Mouse (Mus musculus): Measurements from ENCODE around the gene Chchd3. TPM values are rescaled to one million over a fixed set of nuclear protein-coding genes. Genes with fewer than 3 reads are reported as not detected.
A peak's percentile ranks its signal among the peaks of the same experiment; 100 is the strongest.

Gene Chchd3
- polyA plus RNA-seq, 1 experiment from 2014 or later, result 111 TPM

GRCm38 (mm10) chr6:32922391-32922790 lies 137.7 kb downstream of the Chchd3 start:
- Histone ChIP-seq H3K9me3 (ENCODE audit: control insufficient read depth, low read length) (no peaks in the 10 kb centered on the region), H3K36me3 (replicated peaks; ENCODE audit: control insufficient read depth, insufficient read depth) (no peaks in the 10 kb centered on the region), H3K27ac (no peak overlapping the region), H3K4me2 (replicated peaks) (no peak overlapping the region), H3K4me1 (replicated peaks; ENCODE audit: control insufficient read depth, insufficient read depth, low read length) (no peaks in the 10 kb centered on the region), H3K27me3 (ENCODE audit: control insufficient read depth, insufficient read depth, low read length) (no peaks in the 10 kb centered on the region), H3K9ac (no peak overlapping the region), H3K4me3 (replicated peaks; ENCODE audit: low read length) (no peak overlapping the region)
- WGBS, result 71% methylated on average over 1 of the region's 1 CpGs
- ATAC-seq (ENCODE audit: low FRiP score), result no peak
- DNase-seq (ENCODE audit: low spot score), result no peak

- WGBS, result 84% methylated on average over 2 of the region's 2 CpGs
- H3K4me3 ChIP-seq (replicated peaks; ENCODE audit: low read length), result no peak overlapping the region
- ATAC-seq (ENCODE audit: low FRiP score) (no peak), DNase-seq (ENCODE audit: low spot score) (no peak)
- H3K36me3 ChIP-seq (replicated peaks; ENCODE audit: control insufficient read depth, insufficient read depth), result no peaks in the 10 kb centered on the region
- no peaks in the 10 kb centered on the region for H3K4me1 ChIP-seq (replicated peaks; ENCODE audit: control insufficient read depth, insufficient read depth, low read length)
- H3K27me3 ChIP-seq (ENCODE audit: control insufficient read depth, insufficient read depth, low read length), result no peaks in the 10 kb centered on the region
- no peaks in the 10 kb centered on the region for H3K9me3 ChIP-seq (ENCODE audit: control insufficient read depth, low read length)
- no peak overlapping the region for H3K27ac ChIP-seq
- H3K9ac ChIP-seq, result no peak overlapping the region
- H3K4me2 ChIP-seq (replicated peaks), result no peak overlapping the region
Observed at GRCm38 (mm10) chr6:32920091-32920490, 140.0 kb downstream of the Chchd3 start.

GRCm38 (mm10) chr6:32910692-32911091 lies 149.4 kb downstream of the Chchd3 start:
- H3K9me3 ChIP-seq (ENCODE audit: control insufficient read depth, low read length), result no peaks in the 10 kb centered on the region
- no peak for DNase-seq (ENCODE audit: low spot score)
- no peak overlapping the region for H3K4me2 ChIP-seq (replicated peaks)
- 96% methylated on average over 2 of the region's 2 CpGs for WGBS
- no peak for ATAC-seq (ENCODE audit: low FRiP score)
- no peak overlapping the region for H3K9ac ChIP-seq
- H3K4me1 ChIP-seq (replicated peaks; ENCODE audit: control insufficient read depth, insufficient read depth, low read length), result no peaks in the 10 kb centered on the region
- no peaks in the 10 kb centered on the region for H3K36me3 ChIP-seq (replicated peaks; ENCODE audit: control insufficient read depth, insufficient read depth)
- no peak overlapping the region for H3K27ac ChIP-seq
- no peak overlapping the region for H3K4me3 ChIP-seq (replicated peaks; ENCODE audit: low read length)
- H3K27me3 ChIP-seq (ENCODE audit: control insufficient read depth, insufficient read depth, low read length), result no peaks in the 10 kb centered on the region

GRCm38 (mm10) chr6:32899061-32899460 lies 161.0 kb downstream of the Chchd3 start:
- no peak overlapping the region for H3K4me2 ChIP-seq (replicated peaks)
- no peaks in the 10 kb centered on the region for H3K36me3 ChIP-seq (replicated peaks; ENCODE audit: control insufficient read depth, insufficient read depth)
- WGBS, result 88% methylated on average over 4 of the region's 4 CpGs
- H3K4me1 ChIP-seq (replicated peaks; ENCODE audit: control insufficient read depth, insufficient read depth, low read length), result 0 out of 2 replicates have a peak, but pooled peaks cover 4% of the 10 kb centered on the region
- no peaks in the 10 kb centered on the region for H3K9me3 ChIP-seq (ENCODE audit: control insufficient read depth, low read length)
- no peak overlapping the region for H3K4me3 ChIP-seq (replicated peaks; ENCODE audit: low read length)
- no peaks in the 10 kb centered on the region for H3K27me3 ChIP-seq (ENCODE audit: control insufficient read depth, insufficient read depth, low read length)
- ATAC-seq (ENCODE audit: low FRiP score) (no peak), DNase-seq (ENCODE audit: low spot score) (no peak)
- H3K9ac ChIP-seq, result no peak overlapping the region
- no peak overlapping the region for H3K27ac ChIP-seq

- H3K27me3 ChIP-seq (ENCODE audit: control insufficient read depth, insufficient read depth, low read length), result no peaks in the 10 kb centered on the region
- no peak overlapping the region for H3K4me3 ChIP-seq (replicated peaks; ENCODE audit: low read length)
- H3K9ac ChIP-seq, result no peak overlapping the region
- no peak overlapping the region for H3K27ac ChIP-seq
- DNase-seq (ENCODE audit: low spot score), result no peak
- H3K4me2 ChIP-seq (replicated peaks), result no peak overlapping the region
- H3K36me3 ChIP-seq (replicated peaks; ENCODE audit: control insufficient read depth, insufficient read depth), result no peaks in the 10 kb centered on the region
- WGBS, result 86% methylated on average over 2 of the region's 2 CpGs
- H3K9me3 ChIP-seq (ENCODE audit: control insufficient read depth, low read length), result no peaks in the 10 kb centered on the region
- ATAC-seq (ENCODE audit: low FRiP score), result no peak
- H3K4me1 ChIP-seq (replicated peaks; ENCODE audit: control insufficient read depth, insufficient read depth, low read length), result no peaks in the 10 kb centered on the region
Observed at GRCm38 (mm10) chr6:32894100-32894499, 166.0 kb downstream of the Chchd3 start.

- ATAC-seq (ENCODE audit: low FRiP score) (no peak), DNase-seq (ENCODE audit: low spot score) (no peak)
- no peaks in the 10 kb centered on the region for H3K36me3 ChIP-seq (replicated peaks; ENCODE audit: control insufficient read depth, insufficient read depth)
- H3K27me3 ChIP-seq (ENCODE audit: control insufficient read depth, insufficient read depth, low read length), result no peaks in the 10 kb centered on the region
- no peak overlapping the region for H3K27ac ChIP-seq
- H3K4me3 ChIP-seq (replicated peaks; ENCODE audit: low read length), result no peak overlapping the region
- H3K4me2 ChIP-seq (replicated peaks), result no peak overlapping the region
- no peak overlapping the region for H3K9ac ChIP-seq
- 93% methylated on average over 4 of the region's 4 CpGs for WGBS
- H3K9me3 ChIP-seq (ENCODE audit: control insufficient read depth, low read length), result no peaks in the 10 kb centered on the region
- no peaks in the 10 kb centered on the region for H3K4me1 ChIP-seq (replicated peaks; ENCODE audit: control insufficient read depth, insufficient read depth, low read length)
Observed at GRCm38 (mm10) chr6:32890726-32891125, 169.3 kb downstream of the Chchd3 start.

- Histone ChIP-seq H3K27me3 (ENCODE audit: control insufficient read depth, insufficient read depth, low read length) (no peaks in the 10 kb centered on the region), H3K9me3 (ENCODE audit: control insufficient read depth, low read length) (no peaks in the 10 kb centered on the region), H3K9ac (no peak overlapping the region), H3K36me3 (replicated peaks; ENCODE audit: control insufficient read depth, insufficient read depth) (no peaks in the 10 kb centered on the region), H3K27ac (no peak overlapping the region), H3K4me3 (replicated peaks; ENCODE audit: low read length) (no peak overlapping the region), H3K4me1 (replicated peaks; ENCODE audit: control insufficient read depth, insufficient read depth, low read length) (no peaks in the 10 kb centered on the region), H3K4me2 (replicated peaks) (no peak overlapping the region)
- no peak for ATAC-seq (ENCODE audit: low FRiP score)
- WGBS, result 73% methylated on average over 4 of the region's 4 CpGs
- DNase-seq (ENCODE audit: low spot score), result no peak
Observed at GRCm38 (mm10) chr6:32888894-32889529, 171.0 kb downstream of the Chchd3 start.

- DNase-seq (ENCODE audit: low spot score), result no peak
Observed at GRCm38 (mm10) chr6:32878586-32878985, 181.5 kb downstream of the Chchd3 start.

GRCm38 (mm10) chr6:32874176-32874575 lies 185.9 kb downstream of the Chchd3 start:
- Histone ChIP-seq H3K27ac (peak overlapping the region; percentile 3; the same call in 1 of the 2 replicates), H3K36me3 (replicated peaks; ENCODE audit: control insufficient read depth, insufficient read depth) (no peaks in the 10 kb centered on the region), H3K4me1 (replicated peaks; ENCODE audit: control insufficient read depth, insufficient read depth, low read length) (peaks cover 8% of the 10 kb centered on the region; the same call in 1 of the 2 replicates), H3K9ac (no peak overlapping the region), H3K4me3 (replicated peaks; ENCODE audit: low read length) (no peak overlapping the region), H3K4me2 (replicated peaks) (no peak overlapping the region), H3K27me3 (ENCODE audit: control insufficient read depth, insufficient read depth, low read length) (no peaks in the 10 kb centered on the region), H3K9me3 (ENCODE audit: control insufficient read depth, low read length) (no peaks in the 10 kb centered on the region)
- ATAC-seq (ENCODE audit: low FRiP score) (no peak), DNase-seq (ENCODE audit: low spot score) (no peak)
- WGBS, result 18% methylated on average over 3 of the region's 3 CpGs

More at GRCm38 (mm10) chr6:32878586-32878985, 181.5 kb downstream of the Chchd3 start:
- WGBS, result 90% methylated on average over 5 of the region's 5 CpGs
- Histone ChIP-seq H3K9ac (no peak overlapping the region), H3K27ac (no peak overlapping the region), H3K9me3 (ENCODE audit: control insufficient read depth, low read length) (no peaks in the 10 kb centered on the region), H3K4me2 (replicated peaks) (no peak overlapping the region), H3K4me3 (replicated peaks; ENCODE audit: low read length) (no peak overlapping the region), H3K27me3 (ENCODE audit: control insufficient read depth, insufficient read depth, low read length) (no peaks in the 10 kb centered on the region), H3K36me3 (replicated peaks; ENCODE audit: control insufficient read depth, insufficient read depth) (no peaks in the 10 kb centered on the region), H3K4me1 (replicated peaks; ENCODE audit: control insufficient read depth, insufficient read depth, low read length) (peaks cover 8% of the 10 kb centered on the region; the same call in 1 of the 2 replicates)
- ATAC-seq (ENCODE audit: low FRiP score), result no peak

- H3K9me3 ChIP-seq (ENCODE audit: control insufficient read depth, low read length), result no peaks in the 10 kb centered on the region
- ATAC-seq (ENCODE audit: low FRiP score), result no peak
Observed at GRCm38 (mm10) chr6:32872805-32873204, 187.3 kb downstream of the Chchd3 start.

More at GRCm38 (mm10) chr6:32872805-32873204, 187.3 kb downstream of the Chchd3 start:
- WGBS, result 95% methylated on average over 2 of the region's 2 CpGs
- peaks cover 8% of the 10 kb centered on the region; the same call in 1 of the 2 replicates for H3K4me1 ChIP-seq (replicated peaks; ENCODE audit: control insufficient read depth, insufficient read depth, low read length)
- H3K27me3 ChIP-seq (ENCODE audit: control insufficient read depth, insufficient read depth, low read length), result no peaks in the 10 kb centered on the region
- DNase-seq (ENCODE audit: low spot score), result no peak
- H3K9ac ChIP-seq, result no peak overlapping the region
- no peak overlapping the region for H3K27ac ChIP-seq
- H3K4me2 ChIP-seq (replicated peaks), result no peak overlapping the region
- no peaks in the 10 kb centered on the region for H3K36me3 ChIP-seq (replicated peaks; ENCODE audit: control insufficient read depth, insufficient read depth)
- H3K4me3 ChIP-seq (replicated peaks; ENCODE audit: low read length), result no peak overlapping the region
